Comparison of ENCODE assay signal across 17 mouse cellular contexts in the genomic region with DNA sequence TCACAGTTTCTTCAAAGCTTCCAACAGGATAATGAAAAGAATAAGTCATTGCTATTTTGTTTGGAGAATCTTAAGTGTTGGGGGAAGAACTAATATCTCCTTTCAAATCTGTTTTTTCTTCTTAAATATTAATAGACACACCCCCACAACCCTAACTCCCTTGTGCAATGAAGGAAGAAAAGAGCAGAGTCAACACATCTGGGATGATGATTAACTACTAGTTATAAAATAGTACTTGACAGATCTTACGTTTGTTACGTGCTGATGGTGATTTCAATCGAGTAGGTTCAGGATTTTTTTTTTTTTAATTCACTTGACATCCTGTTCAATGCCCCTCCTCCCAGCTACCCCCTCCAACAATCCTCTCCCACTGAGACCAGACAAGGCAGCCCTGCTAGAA. TPM values are rescaled to one million over a fixed set of nuclear protein-coding genes. Genes with fewer than 3 reads are reported as not detected.
"Had no signal": no experiment of that assay in that cellular context is flagged by ENCODE, and none has a peak within 500 bp of the region (broad histone marks: within the 10 kb centered on the region; RNA-seq: fewer than 3 reads in every experiment).

No protein-coding gene starts in this region.

- ATAC-seq: hindbrain, postnatal 0 days; midbrain, embryonic 15.5 days had no signal

- H3K9ac ChIP-seq: hindbrain, embryonic 13.5 days; limb, embryonic 12.5 days; liver, embryonic 13.5 days; midbrain, embryonic 15.5 days; neural tube, embryonic 13.5 days; stomach, embryonic 15.5 days had no signal

- DNase-seq: liver, embryonic 13.5 days; lung, adult 2 months; lung, postnatal 10 days; right cerebral cortex, postnatal 14 days; thymus, adult 2 months; thymus, postnatal 36 days had no signal

- H3K4me1 ChIP-seq: hindbrain, embryonic 13.5 days; limb, embryonic 12.5 days; liver, embryonic 13.5 days; midbrain, embryonic 15.5 days; neural tube, embryonic 13.5 days; stomach, embryonic 15.5 days had no signal

- H3K27me3 ChIP-seq: hindbrain, embryonic 13.5 days; limb, embryonic 12.5 days; midbrain, embryonic 15.5 days; neural tube, embryonic 13.5 days; stomach, embryonic 15.5 days had no signal

- H3K27ac ChIP-seq: hindbrain, embryonic 13.5 days; hindbrain, postnatal 0 days; limb, embryonic 12.5 days; liver, embryonic 13.5 days; macrophage; midbrain, embryonic 15.5 days; neural tube, embryonic 13.5 days; stomach, embryonic 15.5 days had no signal

- H3K4me3 ChIP-seq: hindbrain, embryonic 13.5 days; limb, embryonic 12.5 days; liver, embryonic 13.5 days; megakaryocyte, embryonic 14.5 days; midbrain, embryonic 15.5 days; neural tube, embryonic 13.5 days; stomach, embryonic 15.5 days had no signal

- H3K9me3 ChIP-seq: hindbrain, embryonic 13.5 days; limb, embryonic 12.5 days; liver, embryonic 13.5 days; megakaryocyte, embryonic 14.5 days; midbrain, embryonic 15.5 days; neural tube, embryonic 13.5 days; stomach, embryonic 15.5 days had no signal

- H3K36me3 ChIP-seq: hindbrain, embryonic 13.5 days; limb, embryonic 12.5 days; liver, embryonic 13.5 days; midbrain, embryonic 15.5 days; neural tube, embryonic 13.5 days; stomach, embryonic 15.5 days had no signal

- H3K4me2 ChIP-seq: hindbrain, embryonic 13.5 days; limb, embryonic 12.5 days; liver, embryonic 13.5 days; midbrain, embryonic 11.5 days; midbrain, embryonic 15.5 days; neural tube, embryonic 13.5 days; stomach, embryonic 15.5 days had no signal

RNA-seq across cellular contexts. Expression of a gene that starts 6.1 kb away (rescaled TPM):
- polyA plus RNA-seq: hindbrain, embryonic 13.5 days; hindbrain, postnatal 0 days; intestine, embryonic 14.5 days; macrophage; testis, adult 2 months had no signal

RNA-seq across cellular contexts. Expression of a gene that starts 56.0 kb away (rescaled TPM):
- polyA plus RNA-seq: macrophage had no signal
